Mouse (Mus musculus) ES-E14 (cell line): Measurements from ENCODE around the gene Cacng2. TPM values are rescaled to one million over a fixed set of nuclear protein-coding genes. Genes with fewer than 3 reads are reported as not detected.

Experiments used
- DNase-seq: peaks from one replicate; pipeline ENCODE4 v3.0.0-alpha.2; 2013; ENCODE audit warnings: low read depth, low spot score
- H3K27ac ChIP-seq: 2 replicates; pipeline ENCODE4 v1.5.1; 2012; ENCODE audit warnings: low read depth, mild to moderate bottlenecking, low read length, moderate library complexity, mixed read lengths; ENCODE audit not compliant: poor library complexity, insufficient read depth, severe bottlenecking
- H3K36me3 ChIP-seq: 2 replicates; pipeline ENCODE4 v1.6.1; 2012; ENCODE audit warnings: mild to moderate bottlenecking, low read length, moderate library complexity, mixed read lengths; ENCODE audit not compliant: control insufficient read depth, poor library complexity, insufficient read depth, severe bottlenecking
- H3K4me1 ChIP-seq, 2 experiments: fragments of 150-350 bp in 1 of 2; sonication (generic) in 1 of 2; 2 replicates each; pipeline ENCODE4 v1.6.1; 2012; ENCODE audit warnings: low read length in 2 of 2, mild to moderate bottlenecking in 1 of 2, mixed read lengths in 1 of 2; ENCODE audit not compliant: control insufficient read depth in 2 of 2, insufficient read depth in 2 of 2, poor library complexity in 1 of 2
- H3K4me3 ChIP-seq, 2 experiments: fragments of 150-350 bp in 1 of 2; sonication (generic) in 1 of 2; 2 replicates each; pipeline ENCODE4 v1.5.1; 2012; ENCODE audit warnings: low read length in 2 of 2, low read depth in 1 of 2, mild to moderate bottlenecking in 1 of 2, mixed read lengths in 1 of 2; ENCODE audit not compliant: insufficient read depth in 1 of 2, poor library complexity in 1 of 2, severe bottlenecking in 1 of 2
- H3K9ac ChIP-seq: 2 replicates; pipeline ENCODE4 v1.6.1; 2012; ENCODE audit warnings: low read depth, mild to moderate bottlenecking, low read length, mixed read lengths; ENCODE audit not compliant: poor library complexity, insufficient read depth, severe bottlenecking
- H3K9me3 ChIP-seq: fragments of 150-350 bp; sonication (generic); 2 replicates; pipeline ENCODE4 v1.6.1; 2012; ENCODE audit warnings: low read depth, mild to moderate bottlenecking, low read length; ENCODE audit not compliant: control insufficient read depth, insufficient read depth
- CHD2 ChIP-seq: IDR thresholded peaks from 2 replicates; pipeline ENCODE4 v1.6.1; 2014; ENCODE audit warnings: mild to moderate bottlenecking, low read depth, low read length, inconsistent platforms
- HCFC1 ChIP-seq: IDR thresholded peaks from 2 replicates; pipeline ENCODE4 v1.6.1; 2012; ENCODE audit warnings: low read length, inconsistent platforms, borderline replicate concordance; ENCODE audit not compliant: insufficient read depth
- MAFK ChIP-seq: IDR thresholded peaks from 2 replicates; pipeline ENCODE4 v1.6.1; 2014; ENCODE audit warnings: mild to moderate bottlenecking, low read depth, low read length, inconsistent platforms; ENCODE audit not compliant: insufficient read depth
- ZC3H11A ChIP-seq: IDR thresholded peaks from 2 replicates; pipeline ENCODE4 v1.6.1; 2012; ENCODE audit warnings: low read depth, mild to moderate bottlenecking, inconsistent platforms, low read length, borderline replicate concordance
- ZNF384 ChIP-seq: IDR thresholded peaks from 2 replicates; pipeline ENCODE4 v1.6.1; 2012; ENCODE audit warnings: low read depth, low read length, inconsistent platforms
- in situ Hi-C, 2 experiments: fragments of 600-800 bp; cut with MboI; formaldehyde crosslinking; loops; one replicate each; pipeline ENCODE4 v1.15.1; 2025; ENCODE audit warnings: low sequenced_read_pairs in 2 of 2, inconsistent platforms in 1 of 2; ENCODE audit not compliant: unreplicated experiment in 2 of 2
- total RNA-seq: library from RNA; depleted of rRNA; stranded (reverse); fragments of 300-350 nt; gene quantifications from 2 replicates; pipeline ENCODE4 v1.2.3, GENCODE M21; 2012

The Cacng2 gene
- total RNA-seq, 1 experiment = not detected

DNA sequence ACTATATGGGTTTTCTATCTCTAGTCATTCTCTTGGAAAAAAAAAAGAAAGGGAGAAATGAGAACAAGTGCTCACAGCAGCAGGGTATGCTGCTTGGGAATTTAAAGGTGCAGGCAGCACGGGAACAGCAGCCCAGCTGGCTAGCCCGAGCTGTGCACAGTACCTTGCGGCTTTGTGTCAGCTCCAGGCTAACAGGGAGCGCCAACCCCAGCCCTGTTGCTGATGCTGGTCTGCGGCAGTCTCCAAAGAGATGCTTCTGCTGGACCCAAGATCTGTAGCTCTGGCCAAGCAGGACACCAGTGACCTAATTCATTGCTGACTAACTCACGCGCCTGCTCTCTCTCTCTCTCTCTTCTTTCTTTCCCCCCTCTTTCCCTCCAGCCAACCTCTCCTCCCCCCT lies 74.5 kb downstream of the Cacng2 start:
- Histone ChIP-seq H3K9ac (no peak overlapping the region), H3K36me3 (no peaks in the 10 kb centered on the region), H3K4me3 (no peak overlapping the region), H3K4me1 (peaks cover 0 to 3% of the 10 kb centered on the region in 2 experiments; a peak in 1 of 4 replicates), H3K9me3 (no peaks in the 10 kb centered on the region), H3K27ac (no peak overlapping the region)
- DNase-seq = no peak
- in situ Hi-C loops = no loop called here
- no peak for TF ChIP-seq MAFK

DNA sequence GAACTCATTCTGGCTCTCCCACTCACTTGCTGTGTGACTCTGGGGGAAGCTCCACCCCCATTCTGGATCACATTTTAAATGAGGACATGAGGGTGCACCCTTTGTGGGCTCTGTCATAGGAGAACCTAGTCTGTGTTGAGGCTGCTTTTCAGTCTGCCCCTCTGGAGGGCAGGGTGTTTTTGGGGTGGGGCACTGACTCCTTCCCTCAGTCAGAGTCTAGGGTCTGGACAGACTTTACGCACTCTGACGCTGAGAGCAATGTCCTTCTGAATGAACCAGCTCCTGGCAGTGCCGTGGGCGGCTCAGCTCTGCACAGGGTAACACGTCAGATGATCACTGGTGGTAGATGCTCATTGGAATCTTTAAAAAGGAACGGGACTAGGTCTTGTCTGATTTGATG lies 75.0 kb downstream of the Cacng2 start:
- in situ Hi-C loops = no loop called here
- Histone ChIP-seq H3K9me3 (no peaks in the 10 kb centered on the region), H3K27ac (no peak overlapping the region), H3K9ac (no peak overlapping the region), H3K4me3 (no peak overlapping the region), H3K36me3 (no peaks in the 10 kb centered on the region), H3K4me1 (peaks cover 0 to 3% of the 10 kb centered on the region in 2 experiments; a peak in 1 of 4 replicates)
- TF ChIP-seq ZNF384 = no peak
- no peak for TF ChIP-seq HCFC1
- no peak for TF ChIP-seq CHD2
- no peak for DNase-seq

GRCm38 (mm10) chr15:78042706-78043105 lies 77.1 kb downstream of the Cacng2 start:
- in situ Hi-C loops = no loop called here
- Histone ChIP-seq H3K4me3 (no peak overlapping the region), H3K9me3 (no peaks in the 10 kb centered on the region), H3K27ac (no peak overlapping the region), H3K36me3 (no peaks in the 10 kb centered on the region), H3K4me1 (peaks cover 0 to 3% of the 10 kb centered on the region in 2 experiments; a peak in 1 of 4 replicates), H3K9ac (no peak overlapping the region)
- TF ChIP-seq CHD2 (no peak), MAFK (no peak), HCFC1 (no peak), ZC3H11A (no peak), ZNF384 (no peak)
- no peak for DNase-seq

DNA sequence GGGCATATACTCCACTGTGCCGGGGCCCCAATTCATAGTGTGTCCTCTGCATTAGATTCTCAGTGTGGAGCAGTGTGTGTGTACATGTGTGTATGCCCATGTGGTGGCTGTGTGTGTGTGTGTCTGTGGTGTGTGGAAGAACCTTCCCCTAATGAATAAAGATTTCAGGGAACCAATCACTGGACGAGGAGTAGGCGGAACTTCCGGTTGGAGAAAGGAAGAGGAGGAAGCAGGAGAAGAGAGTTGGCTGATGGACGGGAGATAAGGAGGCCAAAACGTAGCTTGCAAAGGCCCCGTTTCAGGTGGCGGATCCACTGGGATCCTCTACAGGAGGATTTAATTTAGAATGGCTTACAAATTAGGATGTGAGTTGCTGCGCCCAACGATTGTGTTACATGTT lies 82.2 kb downstream of the Cacng2 start:
- peak overlapping the region; percentile 23; the same call in 1 of the 2 replicates for H3K27ac ChIP-seq
- H3K36me3 ChIP-seq = no peaks in the 10 kb centered on the region
- H3K4me3 ChIP-seq = peak overlapping the region; percentile 65 to 75
- peak; percentile 17 for DNase-seq
- H3K4me1 ChIP-seq = no peaks in the 10 kb centered on the region
- H3K9ac ChIP-seq = peak overlapping the region; percentile 74
- H3K9me3 ChIP-seq = no peaks in the 10 kb centered on the region
- TF ChIP-seq CHD2 = 0 out of 2 replicates have a peak, but pooled peaks have one; percentile 30
- no peak for TF ChIP-seq MAFK
- in situ Hi-C loops = no loop called here

- in situ Hi-C loops = no loop called here
- Histone ChIP-seq H3K9me3 (no peaks in the 10 kb centered on the region), H3K4me1 (no peaks in the 10 kb centered on the region), H3K36me3 (no peaks in the 10 kb centered on the region), H3K27ac (no peak overlapping the region), H3K4me3 (no peak overlapping the region), H3K9ac (no peak overlapping the region)
- no peak for DNase-seq
- no peak for TF ChIP-seq CHD2
- no peak for TF ChIP-seq ZNF384
- no peak for TF ChIP-seq HCFC1
- no peak for TF ChIP-seq MAFK
- no peak for TF ChIP-seq ZC3H11A
These were observed 83.2 kb downstream of the Cacng2 start for GRCm38 (mm10) chr15:78036586-78036985.
